Mouse (Mus musculus) forebrain, postnatal 0 days (tissue): Measurements from ENCODE around the gene Gm20431. TPM values are rescaled to one million over a fixed set of nuclear protein-coding genes. Genes with fewer than 3 reads are reported as not detected.
A peak's percentile ranks its signal among the peaks of the same experiment; 100 is the strongest.

Experiments
- ATAC-seq: fragments of 200-750 bp; cut with Nextera tagmentation; 2 replicates; pipeline ENCODE4 v1.8.0; 2017; ENCODE audit warnings: mild to moderate bottlenecking, moderate library complexity
- DNase-seq: peaks from one replicate; pipeline ENCODE4 v3.0.0-alpha.2; 2015
- H3K27ac ChIP-seq: fragments of 300-500 bp; sonication (generic); 2 replicates; pipeline ENCODE4 v1.5.1; 2014; ENCODE audit warnings: low read depth, mild to moderate bottlenecking, antibody characterized with exemption, low read length, moderate library complexity, mixed read lengths
- H3K27me3 ChIP-seq: fragments of 300-500 bp; sonication (generic); 2 replicates; pipeline ENCODE4 v1.6.1; 2014; ENCODE audit warnings: mild to moderate bottlenecking, low read length, mixed read lengths; ENCODE audit not compliant: insufficient read depth
- H3K36me3 ChIP-seq: fragments of 300-500 bp; sonication (generic); 2 replicates; pipeline ENCODE4 v1.6.1; 2014; ENCODE audit warnings: mild to moderate bottlenecking, moderate library complexity; ENCODE audit not compliant: insufficient read depth
- H3K4me1 ChIP-seq: fragments of 300-500 bp; sonication (generic); 2 replicates; pipeline ENCODE4 v1.6.1; 2014; ENCODE audit warnings: antibody characterized with exemption; ENCODE audit not compliant: insufficient read depth
- H3K4me2 ChIP-seq: fragments of 300-500 bp; sonication (generic); 2 replicates; pipeline ENCODE4 v1.6.1; 2014; ENCODE audit warnings: low read depth, mild to moderate bottlenecking, moderate library complexity
- H3K4me3 ChIP-seq: fragments of 300-500 bp; sonication (generic); 2 replicates; pipeline ENCODE4 v1.5.1; 2014; ENCODE audit warnings: low read depth, low read length, mixed read lengths
- H3K9ac ChIP-seq: fragments of 300-500 bp; sonication (generic); 2 replicates; pipeline ENCODE4 v1.6.1; 2014; ENCODE audit warnings: mild to moderate bottlenecking
- H3K9me3 ChIP-seq: fragments of 300-500 bp; sonication (generic); 2 replicates; pipeline ENCODE4 v1.6.1; 2016; ENCODE audit warnings: low read length
- CTCF ChIP-seq: sonication (generic); IDR thresholded peaks from 2 replicates; pipeline ENCODE4 v1.5.1; 2016; ENCODE audit warnings: antibody characterized with exemption, control low read depth, low read depth
- WGBS: fragments of 180-500 bp; shearing (Covaris S2); extraction: QIAGEN DNeasy Blood & Tissue Kit; methylation state at CpG from one replicate; pipeline ENCODE4 v1.1.7; 2014; 5-methylcytosine and 5-hydroxymethylcytosine counted together
- polyA plus RNA-seq: library from polyadenylated mRNA; unstranded; fragments of >200 nt; fragmentation: Nextera tagmentation; extraction: Ambion mirVana; gene quantifications from 2 replicates; pipeline ENCODE4 v1.2.1, GENCODE M21; 2015
- total RNA-seq: library from RNA; depleted of rRNA; stranded (reverse); fragments of >200 nt; gene quantifications from 2 replicates; pipeline ENCODE4 v1.2.3, GENCODE M21; 2014

The Gm20431 gene
- total and polyA plus RNA-seq, 2 experiments from 2014 or later: 9.7 TPM; not detected in 1

DNA sequence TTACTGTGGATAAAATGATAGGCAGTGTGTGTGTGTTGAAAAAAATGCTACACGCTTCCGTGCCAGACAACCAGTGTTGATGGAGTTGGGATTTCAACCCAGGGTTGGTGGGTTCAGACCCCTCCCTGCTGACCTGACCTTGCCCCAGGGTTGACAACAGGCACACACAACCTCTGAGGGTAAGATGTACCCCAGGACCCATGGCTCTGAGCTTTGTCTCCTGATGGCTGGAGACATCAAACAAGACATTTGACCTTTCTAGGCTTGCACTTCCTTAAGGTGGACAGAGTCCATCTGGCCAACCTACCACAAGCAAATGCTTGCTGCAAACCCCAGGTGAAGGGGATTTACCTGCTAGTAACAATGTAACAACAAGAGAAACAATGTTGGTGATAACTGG is 32.2 kb upstream of the Gm20431 start:
- H3K4me2 ChIP-seq: no peak overlapping the region
- H3K4me3 ChIP-seq: no peak overlapping the region
- no peaks in the 10 kb centered on the region for H3K4me1 ChIP-seq
- peaks cover 23% of the 10 kb centered on the region for H3K27me3 ChIP-seq
- ATAC-seq (no peak), DNase-seq (no peak)
- no peak overlapping the region for H3K9ac ChIP-seq
- 90% methylated on average over 2 of the region's 2 CpGs for WGBS
- TF ChIP-seq CTCF: no peak
- no peak overlapping the region for H3K27ac ChIP-seq
- no peaks in the 10 kb centered on the region for H3K9me3 ChIP-seq
- no peaks in the 10 kb centered on the region for H3K36me3 ChIP-seq

DNA sequence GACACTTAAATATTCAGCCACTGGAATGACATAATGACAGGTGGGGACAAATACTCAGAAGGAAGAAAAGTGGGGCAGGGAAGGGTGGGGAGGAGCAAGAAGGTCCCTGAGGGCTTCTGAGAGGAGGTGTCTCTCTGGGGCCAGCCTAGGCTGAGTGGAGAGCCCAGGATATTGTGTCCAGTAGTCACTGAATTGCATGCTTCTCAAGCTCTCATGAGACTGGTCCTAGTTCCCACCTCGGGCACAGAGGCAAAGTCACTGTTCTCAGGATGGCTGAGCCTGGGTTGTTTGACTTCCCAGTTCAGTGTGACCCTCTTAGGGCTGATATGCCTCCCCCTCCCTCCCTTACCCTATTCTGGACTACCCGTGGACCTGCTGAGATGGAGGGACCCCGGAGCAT is 31.5 kb upstream of the Gm20431 start:
- ATAC-seq (no peak), DNase-seq (no peak)
- Histone ChIP-seq H3K9ac (no peak overlapping the region), H3K27ac (no peak overlapping the region), H3K4me1 (no peaks in the 10 kb centered on the region), H3K4me2 (no peak overlapping the region), H3K9me3 (no peaks in the 10 kb centered on the region), H3K36me3 (no peaks in the 10 kb centered on the region), H3K4me3 (no peak overlapping the region), H3K27me3 (peaks cover 23% of the 10 kb centered on the region)
- TF ChIP-seq CTCF: no peak
- WGBS: 75% methylated on average over 3 of the region's 3 CpGs

DNA sequence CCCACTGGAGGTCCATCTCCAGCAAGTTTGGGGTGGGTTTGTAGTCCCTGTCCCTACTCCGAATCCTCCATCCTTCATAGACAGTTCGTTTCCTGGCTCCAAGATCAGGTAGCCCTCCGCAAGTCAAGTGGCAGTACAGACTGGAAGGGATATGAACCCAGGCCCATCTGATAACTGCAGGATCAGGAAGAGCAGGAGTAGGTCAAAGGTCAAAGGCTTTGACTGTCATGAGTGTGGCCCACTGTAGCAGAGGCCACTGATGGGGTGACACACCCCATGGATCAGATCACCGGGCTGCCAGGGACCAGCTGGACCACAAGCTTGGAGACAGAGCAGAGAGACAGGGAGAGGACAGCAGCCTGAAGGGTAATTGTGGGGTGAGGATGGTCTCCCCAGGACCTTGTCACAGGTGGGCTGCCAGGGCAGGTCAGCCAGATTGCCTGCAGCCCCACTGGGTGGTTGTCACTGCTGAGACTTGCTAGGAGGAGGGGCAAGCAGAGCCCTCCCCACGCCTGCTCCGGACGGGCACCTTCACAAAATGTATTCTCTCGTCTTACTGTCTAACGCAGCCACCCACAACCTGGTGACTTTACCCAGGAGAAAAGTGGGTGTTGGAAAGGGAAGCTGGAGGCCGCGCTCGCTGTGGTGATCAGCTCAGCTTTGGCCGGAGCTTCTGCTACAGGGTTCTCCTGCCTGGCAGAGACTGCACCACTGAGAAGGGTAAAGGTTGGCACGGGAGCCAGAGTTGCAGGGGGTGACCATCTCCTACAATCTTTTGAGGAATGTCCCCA is 30.8 kb upstream of the Gm20431 start:
- H3K4me1 ChIP-seq: no peaks in the 10 kb centered on the region
- DNase-seq (no peak), ATAC-seq (no peak)
- H3K27me3 ChIP-seq: peaks cover 23% of the 10 kb centered on the region
- H3K9me3 ChIP-seq: no peaks in the 10 kb centered on the region
- H3K36me3 ChIP-seq: no peaks in the 10 kb centered on the region
- no peak for TF ChIP-seq CTCF
- WGBS: 87% methylated on average over 14 of the region's 14 CpGs
- no peak overlapping the region for H3K27ac ChIP-seq
- H3K4me3 ChIP-seq: no peak overlapping the region
- no peak overlapping the region for H3K4me2 ChIP-seq
- H3K9ac ChIP-seq: no peak overlapping the region

DNA sequence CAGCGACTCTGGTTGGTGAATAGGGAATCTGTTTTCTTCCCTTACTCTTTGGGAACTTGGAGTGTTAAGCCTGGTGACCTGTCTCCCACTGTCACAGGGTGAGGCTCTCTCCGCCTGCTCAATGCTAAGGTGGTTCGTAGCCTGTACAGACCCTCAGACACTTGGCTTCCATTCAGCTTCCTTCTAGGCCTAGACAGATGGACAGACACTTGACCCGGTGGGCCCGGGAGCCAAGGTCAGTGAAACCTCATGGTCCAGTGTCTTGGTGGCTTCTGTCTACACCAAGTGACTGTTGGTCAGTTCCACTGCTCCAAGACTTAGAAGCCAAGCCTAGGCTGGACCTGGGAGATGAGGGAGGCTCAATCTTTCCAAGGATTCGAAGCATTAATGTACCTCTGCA is 30.1 kb upstream of the Gm20431 start:
- Histone ChIP-seq H3K9me3 (no peaks in the 10 kb centered on the region), H3K4me2 (no peak overlapping the region), H3K27ac (no peak overlapping the region), H3K9ac (no peak overlapping the region), H3K4me3 (no peak overlapping the region), H3K36me3 (no peaks in the 10 kb centered on the region), H3K27me3 (peaks cover 23% of the 10 kb centered on the region), H3K4me1 (no peaks in the 10 kb centered on the region)
- TF ChIP-seq CTCF: no peak
- WGBS: 91% methylated on average over 6 of the region's 6 CpGs
- ATAC-seq (no peak), DNase-seq (no peak)

DNA sequence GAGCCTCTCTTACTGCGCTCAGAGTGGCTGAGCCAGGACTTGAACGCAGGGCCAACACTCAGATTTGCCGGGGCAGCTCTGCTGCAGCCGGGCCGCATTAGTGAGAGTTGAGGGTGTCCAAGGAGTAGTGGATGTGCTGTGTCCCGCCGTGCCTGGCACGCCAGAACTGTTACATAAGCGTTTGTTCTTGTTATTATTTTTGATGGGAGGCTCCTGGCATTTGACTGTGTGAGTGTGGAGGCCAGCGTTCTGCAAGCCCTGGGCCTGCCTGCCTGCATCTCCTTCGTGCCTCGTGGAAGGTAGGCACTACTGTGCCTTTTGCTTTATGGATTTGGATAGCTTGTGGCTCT is 29.6 kb upstream of the Gm20431 start:
- 86% methylated on average over 12 of the region's 12 CpGs for WGBS
- no peaks in the 10 kb centered on the region for H3K9me3 ChIP-seq
- no peaks in the 10 kb centered on the region for H3K4me1 ChIP-seq
- H3K36me3 ChIP-seq: no peaks in the 10 kb centered on the region
- no peak overlapping the region for H3K4me2 ChIP-seq
- TF ChIP-seq CTCF: no peak
- ATAC-seq: no peak
- no peak overlapping the region for H3K9ac ChIP-seq
- H3K27me3 ChIP-seq: peaks cover 23% of the 10 kb centered on the region
- DNase-seq: no peak
- no peak overlapping the region for H3K4me3 ChIP-seq
- no peak overlapping the region for H3K27ac ChIP-seq

DNA sequence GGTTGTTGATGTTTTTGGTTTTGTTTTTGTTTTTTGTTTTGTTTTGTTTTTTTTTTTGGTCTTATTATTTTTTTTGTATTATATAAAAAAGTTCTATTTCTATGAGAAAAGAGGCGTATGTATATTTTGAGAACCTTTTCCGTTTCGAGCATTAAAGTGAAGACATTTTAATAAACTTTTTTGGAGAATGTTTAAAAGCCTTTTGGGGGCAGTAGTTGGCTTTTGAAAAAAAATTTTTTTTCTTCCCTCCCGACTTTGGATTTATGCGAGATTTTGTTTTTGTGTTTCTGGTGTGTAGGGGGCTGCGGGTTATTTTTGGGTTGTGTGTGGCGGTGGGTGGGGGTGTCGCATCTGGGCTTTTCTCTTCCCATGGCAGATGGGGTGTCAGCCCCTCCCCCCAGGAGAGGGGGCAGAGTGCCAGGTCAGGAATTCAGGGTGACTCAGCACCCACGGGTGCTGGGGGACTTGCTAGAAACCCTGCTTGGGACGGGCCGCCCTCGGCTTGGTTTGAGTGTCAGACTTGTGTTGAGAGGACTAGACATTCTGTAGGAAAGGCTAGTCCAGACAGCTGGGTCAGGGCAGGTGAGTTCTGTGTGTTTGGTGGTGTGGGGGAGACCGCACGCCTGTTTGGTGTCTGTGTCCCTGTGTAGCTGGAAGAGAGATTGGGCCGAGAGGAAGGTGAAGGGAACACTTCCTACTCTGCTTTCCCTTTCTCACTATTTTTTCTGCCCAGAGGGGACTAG is 29.1 kb upstream of the Gm20431 start:
- H3K27me3 ChIP-seq: peaks cover 23% of the 10 kb centered on the region
- DNase-seq (no peak), ATAC-seq (no peak)
- H3K4me2 ChIP-seq: peak overlapping the region; percentile 84
- H3K4me1 ChIP-seq: no peaks in the 10 kb centered on the region
- 55% methylated on average over 15 of the region's 15 CpGs for WGBS
- no peaks in the 10 kb centered on the region for H3K36me3 ChIP-seq
- H3K9me3 ChIP-seq: no peaks in the 10 kb centered on the region
- no peak overlapping the region for H3K27ac ChIP-seq
- H3K4me3 ChIP-seq: peak overlapping the region; percentile 64
- no peak for TF ChIP-seq CTCF
- no peak overlapping the region for H3K9ac ChIP-seq

DNA sequence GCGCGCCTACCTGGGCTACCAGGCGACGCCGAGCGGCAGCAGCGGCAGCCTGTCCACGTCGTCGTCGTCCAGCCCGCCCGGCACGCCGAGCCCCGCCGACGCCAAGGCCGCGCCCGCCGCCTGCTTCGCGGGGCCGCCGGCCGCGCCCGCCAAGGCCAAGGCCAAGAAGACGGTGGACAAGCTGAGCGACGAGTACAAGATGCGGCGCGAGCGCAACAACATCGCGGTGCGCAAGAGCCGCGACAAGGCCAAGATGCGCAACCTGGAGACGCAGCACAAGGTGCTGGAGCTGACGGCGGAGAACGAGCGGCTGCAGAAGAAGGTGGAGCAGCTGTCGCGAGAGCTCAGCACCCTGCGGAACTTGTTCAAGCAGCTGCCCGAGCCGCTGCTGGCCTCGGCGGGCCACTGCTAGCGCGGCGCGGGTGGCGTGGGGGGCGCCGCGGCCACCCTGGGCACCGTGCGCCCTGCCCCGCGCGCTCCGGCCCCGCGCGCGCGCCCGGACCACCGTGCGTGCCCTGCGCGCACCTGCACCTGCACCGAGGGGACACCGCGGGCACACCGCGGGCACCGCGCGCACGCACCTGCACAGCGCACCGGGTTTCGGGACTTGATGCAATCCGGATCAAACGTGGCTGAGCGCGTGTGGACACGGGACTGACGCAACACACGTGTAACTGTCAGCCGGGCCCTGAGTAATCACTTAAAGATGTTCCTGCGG is 28.4 kb upstream of the Gm20431 start, which contains the start of gene Tmem189:
Tmem189 (minus strand) TSS at position 322 of the 718 bp plus-strand sequence.
- H3K4me1 ChIP-seq: no peaks in the 10 kb centered on the region
- peak within 1 kb of the TSS; percentile 58 for H3K9ac ChIP-seq
- no peak for TF ChIP-seq CTCF
- H3K9me3 ChIP-seq: no peaks in the 10 kb centered on the region
- WGBS: 2% methylated on average over 94 of the region's 99 CpGs
- peak within 1 kb of the TSS; percentile 64 for H3K4me3 ChIP-seq
- ATAC-seq: peak; percentile 54
- H3K27ac ChIP-seq: peak within 1 kb of the TSS; percentile 59
- H3K36me3 ChIP-seq: no peaks in the 10 kb centered on the region
- peak within 1 kb of the TSS; percentile 84 for H3K4me2 ChIP-seq
- peak; percentile 51 for DNase-seq
- H3K27me3 ChIP-seq: peaks cover 23% of the 10 kb centered on the region
